Comparison of ENCODE assay signal across 20 mouse cellular contexts in the genomic region with DNA sequence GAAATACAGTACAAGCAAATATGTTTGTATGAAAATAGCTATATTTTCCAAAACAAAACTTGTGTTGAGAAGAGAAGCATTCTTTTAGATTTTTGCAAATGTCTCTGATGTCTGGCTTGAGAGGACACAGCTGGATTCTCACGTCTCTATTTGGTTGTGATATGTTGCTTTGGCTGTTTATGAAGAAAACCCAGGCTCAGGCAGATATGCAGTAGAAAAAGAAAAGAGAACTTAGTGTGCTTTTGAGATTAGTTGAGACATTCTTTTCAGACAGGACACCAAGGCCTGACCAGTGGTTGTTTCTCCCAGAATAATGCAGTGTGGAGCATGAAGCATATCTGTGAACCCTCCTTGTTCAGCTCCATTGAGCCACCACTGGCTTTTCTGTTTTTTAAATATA.
"Had no signal": no experiment of that assay in that cellular context is flagged by ENCODE, and none has a peak within 500 bp of the region (broad histone marks: within the 10 kb centered on the region; RNA-seq: fewer than 3 reads in every experiment).

No protein-coding gene starts in this region.

- H3K27ac ChIP-seq: hindbrain, postnatal 0 days; layer of hippocampus, adult 2 months; limb, embryonic 10.5 days; limb, embryonic 13.5 days; liver, embryonic 12.5 days; liver, embryonic 15.5 days; midbrain, embryonic 10.5 days; midbrain, embryonic 13.5 days; neural tube, embryonic 13.5 days had no signal

- H3K4me3 ChIP-seq: layer of hippocampus, adult 2 months; limb, embryonic 10.5 days; limb, embryonic 13.5 days; liver, embryonic 12.5 days; liver, embryonic 15.5 days; megakaryocyte, embryonic 14.5 days; midbrain, embryonic 10.5 days; midbrain, embryonic 13.5 days; myocyte; neural tube, embryonic 13.5 days had no signal

- H3K36me3 ChIP-seq: limb, embryonic 10.5 days; limb, embryonic 13.5 days; liver, embryonic 12.5 days; liver, embryonic 15.5 days; midbrain, embryonic 10.5 days; midbrain, embryonic 13.5 days; neural tube, embryonic 13.5 days had no signal

- ATAC-seq: hindbrain, postnatal 0 days; inflammation-experienced regulatory T-cells, adult 6 months; intestine, embryonic 16.5 days; liver, embryonic 12.5 days; midbrain, embryonic 13.5 days; midbrain, embryonic 16.5 days had no signal

- H3K4me2 ChIP-seq: limb, embryonic 13.5 days; liver, embryonic 12.5 days; liver, embryonic 15.5 days; midbrain, embryonic 13.5 days; neural tube, embryonic 13.5 days had no signal

- H3K9ac ChIP-seq: limb, embryonic 13.5 days; liver, embryonic 12.5 days; liver, embryonic 15.5 days; midbrain, embryonic 13.5 days; neural tube, embryonic 13.5 days had no signal

- H3K4me1 ChIP-seq: limb, embryonic 10.5 days; limb, embryonic 13.5 days; liver, embryonic 12.5 days; liver, embryonic 15.5 days; megakaryocyte, embryonic 14.5 days; midbrain, embryonic 10.5 days; midbrain, embryonic 13.5 days; neural tube, embryonic 13.5 days had no signal

- H3K27me3 ChIP-seq: liver, embryonic 12.5 days; liver, embryonic 15.5 days; midbrain, embryonic 13.5 days; neural tube, embryonic 13.5 days had no signal

- H3K9me3 ChIP-seq: limb, embryonic 10.5 days; limb, embryonic 13.5 days; liver, embryonic 12.5 days; liver, embryonic 15.5 days; megakaryocyte, embryonic 14.5 days; midbrain, embryonic 10.5 days; midbrain, embryonic 13.5 days; neural tube, embryonic 13.5 days had no signal

- DNase-seq: kidney, adult 18-20 months; layer of hippocampus, adult 9-11 months; liver; retina, postnatal 1 day; thymus, adult 18-20 months; thymus, postnatal 36 days had no signal
